Mouse (Mus musculus): ENCODE measurements around the gene Fnbp4. TPM values are rescaled to one million over a fixed set of nuclear protein-coding genes. Genes with fewer than 3 reads are reported as not detected.

Gene Fnbp4
- polyA plus RNA-seq, 1 experiment = 3.9 TPM

DNA sequence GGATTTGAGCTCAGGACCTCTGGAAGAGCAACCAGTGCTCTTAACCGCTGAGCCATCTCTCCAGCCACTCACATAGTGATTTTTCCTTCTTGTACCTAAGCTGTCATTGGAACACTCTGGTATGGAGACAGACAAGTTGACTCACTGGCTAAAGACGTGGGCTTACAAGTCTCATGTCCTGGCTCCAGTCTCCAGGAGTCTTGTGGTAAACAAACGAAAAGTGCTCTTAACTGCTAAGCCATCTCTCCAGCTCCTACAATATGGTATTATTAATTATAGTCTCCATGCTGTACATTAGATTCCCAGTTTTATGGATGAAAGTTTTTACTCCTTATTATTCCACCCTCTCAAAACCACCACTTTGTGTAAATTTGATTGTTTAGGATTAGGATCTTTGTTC is 20.0 kb downstream of the Fnbp4 start:
- H3K4me3 ChIP-seq (replicated peaks) = no peak overlapping the region
- TF ChIP-seq GATA1 (IDR thresholded peaks at IDR 0.05; ENCODE audit: low read length) (no peak), TAL1 (IDR thresholded peaks at IDR 0.05; ENCODE audit: low read length) (no peak)
- peaks cover 97% of the 10 kb centered on the region for H3K36me3 ChIP-seq (ENCODE audit: control insufficient read depth)
- no peaks in the 10 kb centered on the region for H3K4me1 ChIP-seq (ENCODE audit: control insufficient read depth)
- no peaks in the 10 kb centered on the region for H3K27me3 ChIP-seq (ENCODE audit: control insufficient read depth)
- no peaks in the 10 kb centered on the region for H3K9me3 ChIP-seq (ENCODE audit: control insufficient read depth, low read length)

DNA sequence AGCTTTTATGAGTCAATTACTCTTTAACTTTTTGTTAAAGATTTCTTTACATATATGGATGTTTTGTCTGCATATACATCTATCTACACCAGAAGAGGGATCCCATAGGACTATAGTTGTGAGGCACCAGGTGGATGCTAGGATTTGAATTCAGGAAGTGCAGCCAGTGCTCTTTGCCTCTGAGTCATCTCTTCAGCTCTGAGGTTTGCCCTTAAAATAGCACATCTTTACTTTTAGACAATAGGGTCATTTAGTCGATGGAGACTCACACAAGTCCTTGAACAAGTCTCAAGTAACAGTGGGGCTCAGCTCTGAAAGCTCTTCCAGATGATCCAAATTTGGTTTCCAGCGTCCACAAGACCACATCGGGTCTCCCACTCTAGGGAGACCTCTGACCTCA is 36.2 kb downstream of the Fnbp4 start:
- Histone ChIP-seq H3K27me3 (ENCODE audit: control insufficient read depth) (peaks cover 26% of the 10 kb centered on the region), H3K36me3 (ENCODE audit: control insufficient read depth) (peaks cover 55% of the 10 kb centered on the region), H3K9me3 (ENCODE audit: control insufficient read depth, low read length) (no peaks in the 10 kb centered on the region), H3K4me1 (ENCODE audit: control insufficient read depth) (peaks cover 3% of the 10 kb centered on the region; the same call in 1 of the 2 replicates), H3K4me3 (replicated peaks) (no peak overlapping the region)
- TF ChIP-seq TAL1 (IDR thresholded peaks at IDR 0.05; ENCODE audit: low read length) = no peak
- no peak for TF ChIP-seq GATA1 (IDR thresholded peaks at IDR 0.05; ENCODE audit: low read length)

DNA sequence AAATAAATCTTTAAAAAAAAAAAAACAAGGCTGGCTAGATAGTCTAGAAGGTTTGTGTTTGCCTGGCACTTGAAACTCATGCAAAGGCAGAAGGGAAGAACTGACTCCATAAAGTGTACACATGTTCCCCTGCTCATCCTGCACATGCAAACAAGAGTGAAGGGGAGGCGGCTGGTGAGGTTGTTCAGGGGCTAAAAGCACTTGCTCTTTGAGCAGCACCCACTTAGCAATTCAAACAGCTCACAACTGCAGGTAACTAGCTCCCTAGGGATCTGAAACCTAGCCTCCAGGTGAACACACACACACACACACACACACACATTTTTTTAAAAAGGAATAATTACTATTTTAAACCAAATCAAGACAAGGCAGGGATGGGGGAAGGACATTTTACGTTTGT is 36.8 kb downstream of the Fnbp4 start:
- peaks cover 49% of the 10 kb centered on the region for H3K36me3 ChIP-seq (ENCODE audit: control insufficient read depth)
- H3K4me3 ChIP-seq (replicated peaks) = no peak overlapping the region
- H3K4me1 ChIP-seq (ENCODE audit: control insufficient read depth) = peaks cover 3% of the 10 kb centered on the region; the same call in 1 of the 2 replicates
- H3K27me3 ChIP-seq (ENCODE audit: control insufficient read depth) = peaks cover 26% of the 10 kb centered on the region
- H3K9me3 ChIP-seq (ENCODE audit: control insufficient read depth, low read length) = no peaks in the 10 kb centered on the region
- TF ChIP-seq GATA1 (IDR thresholded peaks at IDR 0.05; ENCODE audit: low read length) = no peak

DNA sequence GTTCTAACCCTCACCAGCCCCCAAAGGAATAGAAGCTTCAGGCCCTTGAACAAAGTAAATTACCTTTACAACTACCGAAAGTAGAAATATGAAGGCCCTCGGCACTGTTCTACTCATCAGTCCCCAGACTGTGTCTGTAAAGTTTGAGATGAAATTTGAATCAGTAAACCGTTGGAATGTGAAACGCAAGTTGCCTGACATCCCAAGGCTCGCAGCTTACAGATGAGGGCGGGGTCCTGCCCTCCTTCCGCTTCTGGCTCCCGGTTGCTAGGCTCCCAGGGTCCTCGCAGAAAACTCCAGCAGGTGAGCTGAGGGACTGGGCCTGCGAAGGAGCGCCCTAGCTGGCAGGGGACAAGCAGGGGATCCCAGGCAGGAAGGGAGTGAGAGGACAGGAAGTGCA is 37.3 kb downstream of the Fnbp4 start, which contains the start of gene Agbl2:
Agbl2 (plus strand) TSS at position 270 of the 400 bp plus-strand sequence.
- Histone ChIP-seq H3K4me3 (replicated peaks) (peak within 1 kb of the TSS; percentile 38), H3K36me3 (ENCODE audit: control insufficient read depth) (peaks cover 44% of the 10 kb centered on the region), H3K9me3 (ENCODE audit: control insufficient read depth, low read length) (no peaks in the 10 kb centered on the region), H3K4me1 (ENCODE audit: control insufficient read depth) (peaks cover 3% of the 10 kb centered on the region; the same call in 1 of the 2 replicates), H3K27me3 (ENCODE audit: control insufficient read depth) (peaks cover 26% of the 10 kb centered on the region)
- TF ChIP-seq TAL1 (IDR thresholded peaks at IDR 0.05; ENCODE audit: low read length) (no peak), GATA1 (IDR thresholded peaks at IDR 0.05; ENCODE audit: low read length) (no peak)

DNA sequence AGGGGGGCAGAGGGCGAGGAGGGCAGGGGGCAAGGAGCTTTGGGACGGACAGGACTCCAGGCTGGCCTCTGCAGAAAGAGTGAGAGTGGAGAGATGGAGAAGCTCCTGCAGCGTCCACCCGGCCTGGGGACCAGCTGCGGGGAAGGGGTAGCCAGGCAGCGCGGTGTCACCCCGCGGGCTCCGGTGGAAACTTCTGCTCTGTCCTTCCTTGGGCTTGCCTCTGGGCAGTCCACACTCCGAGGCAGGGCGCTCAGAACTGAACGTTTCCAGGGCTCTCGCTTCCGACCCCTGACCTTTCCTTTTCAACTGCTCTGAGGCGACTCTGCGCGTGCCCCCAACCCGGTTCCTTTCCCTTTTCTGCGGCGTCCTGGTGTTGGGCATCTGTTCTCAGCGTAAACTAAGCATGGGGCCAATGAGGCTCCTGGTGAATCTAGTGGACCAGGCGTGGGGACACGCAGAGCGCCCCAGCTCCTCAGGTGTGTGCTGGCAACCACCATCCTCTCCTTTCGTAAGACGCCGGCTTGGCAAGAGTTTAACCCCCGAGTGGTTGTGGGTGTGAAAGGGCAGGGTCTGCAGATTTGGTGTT is 37.8 kb downstream of the Fnbp4 start:
- Histone ChIP-seq H3K36me3 (ENCODE audit: control insufficient read depth) (peaks cover 38% of the 10 kb centered on the region), H3K27me3 (ENCODE audit: control insufficient read depth) (peaks cover 26% of the 10 kb centered on the region), H3K4me1 (ENCODE audit: control insufficient read depth) (peaks cover 3% of the 10 kb centered on the region; the same call in 1 of the 2 replicates), H3K9me3 (ENCODE audit: control insufficient read depth, low read length) (no peaks in the 10 kb centered on the region), H3K4me3 (replicated peaks) (peak overlapping the region; percentile 38)
- TF ChIP-seq GATA1 (IDR thresholded peaks at IDR 0.05; ENCODE audit: low read length) = no peak
- no peak for TF ChIP-seq TAL1 (IDR thresholded peaks at IDR 0.05; ENCODE audit: low read length)

DNA sequence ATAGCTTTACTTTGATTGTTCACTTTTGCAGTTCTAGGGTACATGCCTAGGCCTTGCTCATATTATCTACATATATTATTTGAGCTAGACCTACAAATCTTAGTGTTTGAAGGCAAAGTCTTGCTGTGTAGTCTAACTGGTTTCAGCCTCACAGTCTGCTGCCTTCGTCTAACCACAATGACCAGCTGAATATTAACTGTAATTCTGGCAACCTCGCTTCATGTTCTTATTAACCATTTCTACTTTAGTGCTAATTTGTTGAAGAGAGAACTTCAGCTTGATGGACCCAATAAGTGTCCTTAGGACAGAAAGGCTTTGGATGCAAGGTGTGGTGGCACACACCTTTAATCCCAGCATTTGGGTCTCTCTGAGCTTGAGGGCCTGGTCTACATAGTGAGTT is 43.0 kb downstream of the Fnbp4 start:
- no peak for TF ChIP-seq TAL1 (IDR thresholded peaks at IDR 0.05; ENCODE audit: low read length)
- TF ChIP-seq GATA1 (IDR thresholded peaks at IDR 0.05; ENCODE audit: low read length) = no peak
- Histone ChIP-seq H3K4me1 (ENCODE audit: control insufficient read depth) (no peaks in the 10 kb centered on the region), H3K27me3 (ENCODE audit: control insufficient read depth) (peaks cover 13% of the 10 kb centered on the region), H3K9me3 (ENCODE audit: control insufficient read depth, low read length) (no peaks in the 10 kb centered on the region), H3K36me3 (ENCODE audit: control insufficient read depth) (no peaks in the 10 kb centered on the region), H3K4me3 (replicated peaks) (no peak overlapping the region)

DNA sequence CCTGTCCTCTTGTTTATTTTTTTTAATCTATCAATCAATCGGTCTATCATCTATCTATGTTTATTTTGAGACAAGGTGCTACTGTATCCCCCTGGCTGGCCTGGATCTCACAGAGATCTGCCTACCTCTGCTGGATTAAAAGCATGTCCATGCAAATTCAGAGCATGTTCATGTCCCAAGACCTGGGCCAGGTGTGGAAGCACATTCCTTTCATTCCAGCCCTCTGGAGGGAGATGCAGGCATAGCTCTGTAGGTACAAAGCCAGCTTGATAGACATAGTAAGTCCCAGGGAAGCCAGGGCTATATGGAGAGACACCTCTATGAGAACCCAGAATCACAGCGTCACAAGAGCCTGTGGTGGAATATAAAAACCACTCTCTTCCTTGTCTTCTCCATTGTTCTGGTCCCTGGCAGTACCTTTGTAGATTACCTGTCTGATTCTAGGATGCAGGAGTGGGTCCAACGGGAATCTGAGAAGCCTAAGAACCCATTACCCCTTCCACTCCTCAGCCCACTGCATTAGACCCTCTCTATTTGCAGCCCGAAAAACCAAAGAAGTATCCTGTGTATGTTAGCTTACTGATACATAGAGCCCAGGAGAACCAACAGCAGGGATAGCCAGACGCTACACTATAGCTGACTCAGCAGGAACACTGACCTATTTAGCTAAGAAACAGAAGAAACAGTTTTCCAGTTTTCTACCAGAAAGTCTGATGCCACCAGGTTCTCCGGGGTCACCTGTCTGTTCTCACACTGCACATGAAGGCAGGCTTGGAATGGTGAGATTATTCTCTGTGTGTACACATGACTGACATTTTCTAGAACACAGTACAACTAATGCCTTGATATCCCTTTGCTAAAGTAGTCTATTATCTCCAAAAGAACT is 63.3 kb downstream of the Fnbp4 start:
- Histone ChIP-seq H3K27me3 (ENCODE audit: control insufficient read depth) (no peaks in the 10 kb centered on the region), H3K36me3 (ENCODE audit: control insufficient read depth) (no peaks in the 10 kb centered on the region), H3K4me3 (replicated peaks) (no peak overlapping the region), H3K4me1 (ENCODE audit: control insufficient read depth) (no peaks in the 10 kb centered on the region), H3K9me3 (ENCODE audit: control insufficient read depth, low read length) (no peaks in the 10 kb centered on the region)
- TF ChIP-seq GATA1 (IDR thresholded peaks at IDR 0.05; ENCODE audit: low read length) (no peak), TAL1 (IDR thresholded peaks at IDR 0.05; ENCODE audit: low read length) (no peak)

DNA sequence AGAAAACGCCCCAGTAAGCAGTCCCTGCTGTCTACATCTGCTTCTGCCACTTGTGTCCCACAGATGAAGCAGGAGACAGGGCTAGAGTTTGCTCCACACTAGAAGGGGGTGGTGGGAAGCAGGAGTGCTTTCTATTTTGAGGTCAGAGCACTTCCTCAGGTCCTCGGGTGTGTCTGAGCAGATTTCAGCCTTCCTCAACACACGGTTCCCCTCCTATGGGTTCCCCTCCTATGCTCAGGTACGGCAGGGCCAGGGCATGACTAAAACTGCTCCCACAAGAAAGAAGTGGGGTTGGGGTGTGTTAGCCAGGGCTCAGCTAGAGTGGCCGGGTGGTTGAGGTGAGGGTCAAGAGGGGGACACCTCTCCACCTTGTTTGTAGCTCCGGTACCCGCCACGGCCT is 65.6 kb downstream of the Fnbp4 start:
- no peaks in the 10 kb centered on the region for H3K4me1 ChIP-seq (ENCODE audit: control insufficient read depth)
- no peak overlapping the region for H3K4me3 ChIP-seq (replicated peaks)
- no peaks in the 10 kb centered on the region for H3K9me3 ChIP-seq (ENCODE audit: control insufficient read depth, low read length)
- TF ChIP-seq TAL1 (IDR thresholded peaks at IDR 0.05; ENCODE audit: low read length) (no peak), GATA1 (IDR thresholded peaks at IDR 0.05; ENCODE audit: low read length) (no peak)
- H3K36me3 ChIP-seq (ENCODE audit: control insufficient read depth) = no peaks in the 10 kb centered on the region
- H3K27me3 ChIP-seq (ENCODE audit: control insufficient read depth) = no peaks in the 10 kb centered on the region

DNA sequence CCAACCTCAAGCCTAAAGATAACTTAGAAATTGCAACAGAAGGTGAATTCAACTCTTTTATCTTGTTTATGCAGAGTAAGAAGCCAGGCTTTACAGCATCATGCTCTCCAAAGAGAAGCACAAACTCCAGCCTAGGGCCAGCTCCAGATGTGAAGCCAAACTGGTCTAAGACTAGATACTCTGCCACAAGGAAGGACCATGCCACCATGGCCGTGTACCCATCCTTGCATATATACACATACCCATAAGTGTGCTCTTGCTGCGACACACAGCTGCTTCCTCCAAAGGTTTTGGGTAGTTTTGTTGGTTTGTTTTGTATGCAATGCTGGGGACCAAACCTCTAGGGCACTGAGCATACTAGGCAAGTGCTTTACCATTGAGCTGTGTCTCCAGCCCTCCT is 70.1 kb downstream of the Fnbp4 start:
- no peaks in the 10 kb centered on the region for H3K9me3 ChIP-seq (ENCODE audit: control insufficient read depth, low read length)
- no peak overlapping the region for H3K4me3 ChIP-seq (replicated peaks)
- no peak for TF ChIP-seq TAL1 (IDR thresholded peaks at IDR 0.05; ENCODE audit: low read length)
- TF ChIP-seq GATA1 (IDR thresholded peaks at IDR 0.05; ENCODE audit: low read length) = no peak
- H3K36me3 ChIP-seq (ENCODE audit: control insufficient read depth) = no peaks in the 10 kb centered on the region
- H3K27me3 ChIP-seq (ENCODE audit: control insufficient read depth) = no peaks in the 10 kb centered on the region
- H3K4me1 ChIP-seq (ENCODE audit: control insufficient read depth) = no peaks in the 10 kb centered on the region
